Mouse (Mus musculus) stomach, embryonic 15.5 days (tissue): Measurements from ENCODE around the gene Espn. TPM values are rescaled to one million over a fixed set of nuclear protein-coding genes. Genes with fewer than 3 reads are reported as not detected.
A peak's percentile ranks its signal among the peaks of the same experiment; 100 is the strongest.

Source experiments
- ATAC-seq: fragments of 200-750 bp; cut with Nextera tagmentation; 2 replicates; pipeline ENCODE4 v1.8.0; 2017; ENCODE audit warnings: low read depth, moderate number of reproducible peaks, moderate TSS enrichment; ENCODE audit not compliant: insufficient read depth, low FRiP score
- H3K27ac ChIP-seq: fragments of 300-500 bp; sonication (generic); 2 replicates; pipeline ENCODE4 v1.5.1; 2015; ENCODE audit warnings: mild to moderate bottlenecking, inconsistent platforms
- H3K27me3 ChIP-seq: fragments of 300-500 bp; sonication (generic); replicated peaks from 2 replicates; pipeline ENCODE4 v1.6.1; 2015; ENCODE audit warnings: inconsistent platforms
- H3K36me3 ChIP-seq: fragments of 300-500 bp; sonication (generic); 2 replicates; pipeline ENCODE4 v1.6.1; 2015; ENCODE audit warnings: inconsistent platforms
- H3K4me1 ChIP-seq: fragments of 300-500 bp; sonication (generic); 2 replicates; pipeline ENCODE4 v1.6.1; 2015; ENCODE audit warnings: inconsistent platforms
- H3K4me2 ChIP-seq: fragments of 300-500 bp; sonication (generic); 2 replicates; pipeline ENCODE4 v1.6.1; 2015; ENCODE audit warnings: mild to moderate bottlenecking, inconsistent platforms
- H3K4me3 ChIP-seq: fragments of 300-500 bp; sonication (generic); replicated peaks from 2 replicates; pipeline ENCODE4 v1.5.1; 2015; ENCODE audit warnings: inconsistent platforms
- H3K9ac ChIP-seq: fragments of 300-500 bp; sonication (generic); 2 replicates; pipeline ENCODE4 v1.6.1; 2015; ENCODE audit warnings: inconsistent platforms
- H3K9me3 ChIP-seq: fragments of 300-500 bp; sonication (generic); 2 replicates; pipeline ENCODE4 v1.6.1; 2016; ENCODE audit warnings: inconsistent platforms
- WGBS: fragments of 180-500 bp; shearing (Covaris S2); methylation state at CpG from one replicate; pipeline ENCODE4 v1.1.7; 2015; 5-methylcytosine and 5-hydroxymethylcytosine counted together
- polyA plus RNA-seq: library from polyadenylated mRNA; unstranded; fragments of >200 nt; fragmentation: Nextera tagmentation; extraction: Ambion mirVana; gene quantifications from 2 replicates; pipeline ENCODE4 v1.2.1, GENCODE M21; 2015

Espn gene
- polyA plus RNA-seq, 1 experiment from 2014 or later, result 15.9 TPM

- Histone ChIP-seq H3K36me3 (no peaks in the 10 kb centered on the region), H3K4me1 (peaks cover 43% of the 10 kb centered on the region), H3K4me3 (no peak overlapping the region), H3K9me3 (no peaks in the 10 kb centered on the region), H3K9ac (no peak overlapping the region), H3K27ac (no peak overlapping the region), H3K4me2 (no peak overlapping the region), H3K27me3 (peaks cover 95% of the 10 kb centered on the region)
- no peak for ATAC-seq
- 41% methylated on average over 13 of the region's 13 CpGs for WGBS
Observed at GRCm38 (mm10) chr4:152129395-152129930, 22.7 kb downstream of the Espn start.

GRCm38 (mm10) chr4:152128784-152129183, 23.4 kb downstream of the Espn start:
- ATAC-seq, result no peak
- no peaks in the 10 kb centered on the region for H3K36me3 ChIP-seq
- no peaks in the 10 kb centered on the region for H3K9me3 ChIP-seq
- H3K27ac ChIP-seq, result no peak overlapping the region
- H3K4me1 ChIP-seq, result peaks cover 43% of the 10 kb centered on the region
- 50% methylated on average over 5 of the region's 5 CpGs for WGBS
- no peak overlapping the region for H3K9ac ChIP-seq
- H3K4me2 ChIP-seq, result no peak overlapping the region
- H3K27me3 ChIP-seq, result peaks cover 99% of the 10 kb centered on the region
- H3K4me3 ChIP-seq, result no peak overlapping the region

- Histone ChIP-seq H3K27ac (no peak overlapping the region), H3K36me3 (no peaks in the 10 kb centered on the region), H3K4me2 (no peak overlapping the region), H3K4me1 (peaks cover 43% of the 10 kb centered on the region), H3K4me3 (no peak overlapping the region), H3K9me3 (no peaks in the 10 kb centered on the region), H3K27me3 (peaks cover 99% of the 10 kb centered on the region), H3K9ac (no peak overlapping the region)
- no peak for ATAC-seq
- 83% methylated on average over 11 of the region's 11 CpGs for WGBS
Observed at GRCm38 (mm10) chr4:152127884-152128283, 24.3 kb downstream of the Espn start.

- Histone ChIP-seq H3K4me2 (peak overlapping the region; percentile 37), H3K36me3 (no peaks in the 10 kb centered on the region), H3K4me3 (peak overlapping the region; percentile 18), H3K27ac (no peak overlapping the region), H3K9ac (no peak overlapping the region), H3K4me1 (peaks cover 35% of the 10 kb centered on the region), H3K9me3 (no peaks in the 10 kb centered on the region), H3K27me3 (peaks cover 93% of the 10 kb centered on the region)
- 19% methylated on average over 65 of the region's 65 CpGs for WGBS
- no peak for ATAC-seq
Observed at GRCm38 (mm10) chr4:152126026-152126920, 25.9 kb downstream of the Espn start.

- Histone ChIP-seq H3K27me3 (peaks cover 93% of the 10 kb centered on the region), H3K9ac (no peak overlapping the region), H3K36me3 (no peaks in the 10 kb centered on the region), H3K4me1 (peaks cover 35% of the 10 kb centered on the region), H3K27ac (no peak overlapping the region), H3K9me3 (no peaks in the 10 kb centered on the region), H3K4me3 (peak overlapping the region; percentile 18), H3K4me2 (peak overlapping the region; percentile 37)
- ATAC-seq, result no peak
- WGBS, result 24% methylated on average over 56 of the region's 56 CpGs
Observed at GRCm38 (mm10) chr4:152125161-152126025, 26.8 kb downstream of the Espn start.

GRCm38 (mm10) chr4:152124361-152124961, 27.7 kb downstream of the Espn start:
- H3K4me1 ChIP-seq, result peaks cover 35% of the 10 kb centered on the region
- H3K9ac ChIP-seq, result no peak overlapping the region
- 30% methylated on average over 13 of the region's 13 CpGs for WGBS
- no peak overlapping the region for H3K4me3 ChIP-seq
- H3K27ac ChIP-seq, result no peak overlapping the region
- H3K36me3 ChIP-seq, result no peaks in the 10 kb centered on the region
- ATAC-seq, result no peak
- H3K4me2 ChIP-seq, result no peak overlapping the region
- peaks cover 93% of the 10 kb centered on the region for H3K27me3 ChIP-seq
- H3K9me3 ChIP-seq, result no peaks in the 10 kb centered on the region

GRCm38 (mm10) chr4:152121183-152121505, 31.0 kb downstream of the Espn start:
- Histone ChIP-seq H3K9me3 (no peaks in the 10 kb centered on the region), H3K9ac (no peak overlapping the region), H3K4me2 (peak overlapping the region; percentile 41), H3K27me3 (peaks cover 90% of the 10 kb centered on the region), H3K4me3 (peak overlapping the region; percentile 13; the same call in 1 of the 2 replicates), H3K36me3 (no peaks in the 10 kb centered on the region), H3K4me1 (peaks cover 44% of the 10 kb centered on the region), H3K27ac (no peak overlapping the region)
- no peak for ATAC-seq
- WGBS, result 4% methylated on average over 12 of the region's 12 CpGs

- Histone ChIP-seq H3K4me2 (peak overlapping the region; percentile 41), H3K27me3 (peaks cover 85% of the 10 kb centered on the region), H3K9ac (no peak overlapping the region), H3K27ac (no peak overlapping the region), H3K4me3 (peak overlapping the region; percentile 13; the same call in 1 of the 2 replicates), H3K4me1 (peaks cover 44% of the 10 kb centered on the region), H3K9me3 (no peaks in the 10 kb centered on the region), H3K36me3 (no peaks in the 10 kb centered on the region)
- WGBS, result 3% methylated on average over 31 of the region's 31 CpGs
- no peak for ATAC-seq
Observed at GRCm38 (mm10) chr4:152120311-152121182, 31.6 kb downstream of the Espn start.

GRCm38 (mm10) chr4:152119396-152120292, 32.5 kb downstream of the Espn start:
- ATAC-seq, result no peak
- no peaks in the 10 kb centered on the region for H3K36me3 ChIP-seq
- 10% methylated on average over 39 of the region's 39 CpGs for WGBS
- peaks cover 47% of the 10 kb centered on the region for H3K4me1 ChIP-seq
- H3K27ac ChIP-seq, result no peak overlapping the region
- peaks cover 82% of the 10 kb centered on the region for H3K27me3 ChIP-seq
- H3K9ac ChIP-seq, result no peak overlapping the region
- peak overlapping the region; percentile 41 for H3K4me2 ChIP-seq
- no peaks in the 10 kb centered on the region for H3K9me3 ChIP-seq
- peak overlapping the region; percentile 5; the same call in 1 of the 2 replicates for H3K4me3 ChIP-seq

GRCm38 (mm10) chr4:152117538-152117937, 34.6 kb downstream of the Espn start:
- Histone ChIP-seq H3K9ac (no peak overlapping the region), H3K27me3 (peaks cover 62% of the 10 kb centered on the region), H3K36me3 (peaks cover 11% of the 10 kb centered on the region; the same call in 1 of the 2 replicates), H3K4me2 (no peak overlapping the region), H3K9me3 (no peaks in the 10 kb centered on the region), H3K27ac (no peak overlapping the region), H3K4me3 (no peak overlapping the region), H3K4me1 (peaks cover 47% of the 10 kb centered on the region)
- WGBS, result 59% methylated on average over 9 of the region's 9 CpGs
- ATAC-seq, result peak; percentile 64
